In the genomic region with DNA sequence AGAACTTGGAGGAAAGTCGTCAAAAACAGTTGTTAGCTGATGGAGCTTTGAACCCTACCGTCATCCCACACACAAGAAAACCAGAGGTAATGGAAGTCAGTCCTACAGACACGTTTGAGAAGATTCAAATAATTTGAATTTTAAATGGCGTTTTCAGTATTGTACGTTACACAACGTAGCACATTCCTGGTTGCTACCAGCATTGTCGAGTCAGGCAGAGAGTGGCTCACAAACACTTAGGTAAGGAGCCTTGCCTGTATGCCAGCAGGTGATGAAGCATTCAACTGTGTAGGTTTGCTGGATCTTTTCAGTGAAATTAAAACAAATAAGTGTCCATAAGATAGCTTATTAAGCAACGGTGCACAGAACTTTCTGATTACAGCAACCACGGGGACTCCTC, we compare ENCODE assay signal across 27 mouse cellular contexts. TPM values are rescaled to one million over a fixed set of nuclear protein-coding genes. Genes with fewer than 3 reads are reported as not detected.
DNase-seq lines count a peak whose midpoint lies in the region; ATAC-seq lines count a peak whose summit lies in the region.
"Had no signal": no experiment of that assay in that cellular context is flagged by ENCODE, and none has a peak within 500 bp of the region (broad histone marks: within the 10 kb centered on the region; RNA-seq: fewer than 3 reads in every experiment).

No protein-coding gene starts in this region.

- H3K9ac ChIP-seq in forebrain, embryonic 15.5 days (replicated peaks): no peak overlapping the region
- no peak overlapping the region for H3K9ac ChIP-seq in hindbrain, embryonic 11.5 days (ENCODE audit: low read depth, low read length)
- no peak overlapping the region for H3K9ac ChIP-seq in hindbrain, embryonic 14.5 days
- no peak overlapping the region for H3K9ac ChIP-seq in forebrain, embryonic 13.5 days
- H3K9ac ChIP-seq in midbrain, embryonic 14.5 days (replicated peaks; ENCODE audit: low read length): no peak overlapping the region
- H3K9ac ChIP-seq: embryonic facial prominence, embryonic 13.5 days; limb, embryonic 15.5 days; liver, embryonic 13.5 days had no signal

- no peak for DNase-seq in forebrain, embryonic 10.5 days (ENCODE audit: extremely low spot score, low spot score)
- peak; percentile 29 for DNase-seq in hindbrain, embryonic 11.5 days (ENCODE audit: low spot score)
- DNase-seq in hindbrain, embryonic 14.5 days (ENCODE audit: low spot score): no peak
- DNase-seq in midbrain, embryonic 14.5 days: peak; percentile 31
- DNase-seq in cerebellum, adult 9-11 months: no peak
- no peak for DNase-seq in adrenal gland, postnatal 14 days
- DNase-seq: adrenal gland, postnatal 36 days; cerebellum, adult 18-20 months; cerebellum, postnatal 14 days; gastrocnemius, postnatal 10 days; heart, postnatal 4 days; kidney, adult 9 months; kidney, postnatal 10 days; layer of hippocampus, postnatal 36 days; left cerebral cortex, postnatal 4 days; liver, embryonic 13.5 days; lung, adult 18-20 months; thymus, adult 2 months; thymus, postnatal 4 days had no signal

- H3K36me3 ChIP-seq in forebrain, embryonic 10.5 days (replicated peaks): no peaks in the 10 kb centered on the region
- H3K36me3 ChIP-seq in forebrain, embryonic 15.5 days: no peaks in the 10 kb centered on the region
- H3K36me3 ChIP-seq in hindbrain, embryonic 11.5 days (ENCODE audit: control insufficient read depth, insufficient read depth, low read length): no peaks in the 10 kb centered on the region
- no peaks in the 10 kb centered on the region for H3K36me3 ChIP-seq in hindbrain, embryonic 14.5 days (replicated peaks; ENCODE audit: control insufficient read depth, insufficient read depth)
- no peaks in the 10 kb centered on the region for H3K36me3 ChIP-seq in forebrain, embryonic 13.5 days (ENCODE audit: poor library complexity, severe bottlenecking)
- no peaks in the 10 kb centered on the region for H3K36me3 ChIP-seq in midbrain, embryonic 14.5 days (ENCODE audit: control insufficient read depth, insufficient read depth, low read length)
- H3K36me3 ChIP-seq: embryonic facial prominence, embryonic 13.5 days; heart, embryonic 10.5 days; limb, embryonic 15.5 days; liver, embryonic 13.5 days had no signal

- peak overlapping the region; percentile 25; the same call in 1 of the 2 replicates for H3K4me3 ChIP-seq in forebrain, embryonic 10.5 days
- no peak overlapping the region for H3K4me3 ChIP-seq in forebrain, embryonic 15.5 days
- no peak overlapping the region for H3K4me3 ChIP-seq in hindbrain, embryonic 11.5 days (ENCODE audit: low read depth, low read length)
- no peak overlapping the region for H3K4me3 ChIP-seq in hindbrain, embryonic 14.5 days (replicated peaks; ENCODE audit: low read length)
- no peak overlapping the region for H3K4me3 ChIP-seq in forebrain, embryonic 13.5 days
- H3K4me3 ChIP-seq in midbrain, embryonic 14.5 days (replicated peaks; ENCODE audit: low read depth, low read length): no peak overlapping the region
- H3K4me3 ChIP-seq: embryonic facial prominence, embryonic 13.5 days; heart, embryonic 10.5 days; limb, embryonic 15.5 days; liver, embryonic 13.5 days had no signal

- 14% methylated on average over 9 of the region's 9 CpGs for WGBS in forebrain, embryonic 10.5 days
- 10% methylated on average over 9 of the region's 9 CpGs for WGBS in forebrain, embryonic 15.5 days
- 23% methylated on average over 9 of the region's 9 CpGs for WGBS in hindbrain, embryonic 11.5 days
- 19% methylated on average over 9 of the region's 9 CpGs for WGBS in hindbrain, embryonic 14.5 days
- 10% methylated on average over 9 of the region's 9 CpGs for WGBS in forebrain, embryonic 13.5 days
- 11% methylated on average over 9 of the region's 9 CpGs for WGBS in midbrain, embryonic 14.5 days

- no peak overlapping the region for H3K4me2 ChIP-seq in forebrain, embryonic 15.5 days (replicated peaks)
- no peak overlapping the region for H3K4me2 ChIP-seq in hindbrain, embryonic 11.5 days (replicated peaks; ENCODE audit: low read depth, low read length)
- H3K4me2 ChIP-seq in hindbrain, embryonic 14.5 days (replicated peaks): no peak overlapping the region
- peak overlapping the region; percentile 21; the same call in 1 of the 2 replicates for H3K4me2 ChIP-seq in forebrain, embryonic 13.5 days
- H3K4me2 ChIP-seq in midbrain, embryonic 14.5 days (ENCODE audit: low read length): peak overlapping the region; percentile 15
- H3K4me2 ChIP-seq: embryonic facial prominence, embryonic 13.5 days; limb, embryonic 15.5 days; liver, embryonic 13.5 days had no signal

- H3K9me3 ChIP-seq in forebrain, embryonic 10.5 days: no peaks in the 10 kb centered on the region
- H3K9me3 ChIP-seq in forebrain, embryonic 15.5 days: no peaks in the 10 kb centered on the region
- no peaks in the 10 kb centered on the region for H3K9me3 ChIP-seq in hindbrain, embryonic 11.5 days (ENCODE audit: control insufficient read depth, low read length)
- no peaks in the 10 kb centered on the region for H3K9me3 ChIP-seq in hindbrain, embryonic 14.5 days (ENCODE audit: control insufficient read depth, low read length)
- no peaks in the 10 kb centered on the region for H3K9me3 ChIP-seq in forebrain, embryonic 13.5 days (replicated peaks)
- H3K9me3 ChIP-seq in midbrain, embryonic 14.5 days (ENCODE audit: control insufficient read depth, low read length): no peaks in the 10 kb centered on the region
- H3K9me3 ChIP-seq: embryonic facial prominence, embryonic 13.5 days; heart, embryonic 10.5 days; limb, embryonic 15.5 days; liver, embryonic 13.5 days had no signal

- peaks cover 52% of the 10 kb centered on the region for H3K4me1 ChIP-seq in forebrain, embryonic 10.5 days
- peaks cover 12% of the 10 kb centered on the region for H3K4me1 ChIP-seq in forebrain, embryonic 15.5 days
- no peaks in the 10 kb centered on the region; the same call in 1 of the 2 replicates for H3K4me1 ChIP-seq in hindbrain, embryonic 11.5 days (replicated peaks; ENCODE audit: control insufficient read depth, insufficient read depth, low read length)
- H3K4me1 ChIP-seq in hindbrain, embryonic 14.5 days (replicated peaks; ENCODE audit: control insufficient read depth, insufficient read depth, low read length): peaks cover 8% of the 10 kb centered on the region; the same call in 1 of the 2 replicates
- peaks cover 24% of the 10 kb centered on the region for H3K4me1 ChIP-seq in forebrain, embryonic 13.5 days
- peaks cover 13% of the 10 kb centered on the region for H3K4me1 ChIP-seq in midbrain, embryonic 14.5 days (ENCODE audit: control insufficient read depth, insufficient read depth, low read length)
- H3K4me1 ChIP-seq: limb, embryonic 15.5 days had no signal

- no peak for ATAC-seq in forebrain, embryonic 15.5 days (replicated peaks)
- ATAC-seq in hindbrain, embryonic 11.5 days (ENCODE audit: low FRiP score): no peak
- ATAC-seq in hindbrain, embryonic 14.5 days (ENCODE audit: low FRiP score): no peak
- 0 out of 2 replicates have a peak, but pooled peaks have one; percentile 19 for ATAC-seq in forebrain, embryonic 13.5 days
- no peak; the same call in 1 of the 2 replicates for ATAC-seq in midbrain, embryonic 14.5 days (ENCODE audit: low FRiP score, low TSS enrichment)
- ATAC-seq: intestine, postnatal 0 days; lung, postnatal 0 days had no signal

- H3K27me3 ChIP-seq in forebrain, embryonic 10.5 days (ENCODE audit: poor library complexity, severe bottlenecking): peaks cover 54% of the 10 kb centered on the region
- no peaks in the 10 kb centered on the region for H3K27me3 ChIP-seq in forebrain, embryonic 15.5 days
- H3K27me3 ChIP-seq in hindbrain, embryonic 11.5 days (ENCODE audit: control insufficient read depth, insufficient read depth, low read length): no peaks in the 10 kb centered on the region
- no peaks in the 10 kb centered on the region for H3K27me3 ChIP-seq in hindbrain, embryonic 14.5 days (ENCODE audit: control insufficient read depth, insufficient read depth, low read length)
- peaks cover 8% of the 10 kb centered on the region; the same call in 1 of the 2 replicates for H3K27me3 ChIP-seq in forebrain, embryonic 13.5 days
- H3K27me3 ChIP-seq in midbrain, embryonic 14.5 days (ENCODE audit: control insufficient read depth, insufficient read depth, low read length): no peaks in the 10 kb centered on the region
- H3K27me3 ChIP-seq: liver, embryonic 13.5 days had no signal

- peak overlapping the region; percentile 84 for H3K27ac ChIP-seq in forebrain, embryonic 10.5 days
- no peak overlapping the region for H3K27ac ChIP-seq in forebrain, embryonic 15.5 days (replicated peaks)
- no peak overlapping the region for H3K27ac ChIP-seq in hindbrain, embryonic 11.5 days (ENCODE audit: low read depth, low read length)
- no peak overlapping the region for H3K27ac ChIP-seq in hindbrain, embryonic 14.5 days
- peak overlapping the region; percentile 26; the same call in 1 of the 2 replicates for H3K27ac ChIP-seq in forebrain, embryonic 13.5 days
- no peak overlapping the region for H3K27ac ChIP-seq in midbrain, embryonic 14.5 days (replicated peaks; ENCODE audit: low read depth, low read length)
- H3K27ac ChIP-seq: embryonic facial prominence, embryonic 13.5 days; heart, embryonic 10.5 days; limb, embryonic 15.5 days; liver, embryonic 13.5 days; macrophage had no signal

RNA-seq across cellular contexts. Expression of a gene that starts 36.0 kb away (rescaled TPM):
- polyA plus RNA-seq in forebrain, embryonic 10.5 days (2016; fragmentation: Nextera tagmentation; extraction: Ambion mirVana): 32.2 and 36.3 TPM in 2 replicates
- 158 and 159 TPM in 2 replicates for polyA plus RNA-seq in forebrain, embryonic 15.5 days (2015; fragmentation: Nextera tagmentation; extraction: Ambion mirVana)
- polyA plus RNA-seq in hindbrain, embryonic 11.5 days (2014; fragmentation: Nextera tagmentation; extraction: Ambion mirVana): 83.6 and 118 TPM in 2 replicates
- polyA plus RNA-seq in hindbrain, embryonic 14.5 days (2014; fragmentation: Nextera tagmentation; extraction: Ambion mirVana): 180 and 204 TPM in 2 replicates
- polyA plus RNA-seq in forebrain, embryonic 13.5 days (2015; fragmentation: Nextera tagmentation; extraction: Ambion mirVana): 122 and 125 TPM in 2 replicates
- 195 and 211 TPM in 2 replicates for polyA plus RNA-seq in midbrain, embryonic 14.5 days (2014; fragmentation: Nextera tagmentation; extraction: Ambion mirVana)
- total RNA-seq in adrenal gland, postnatal 14 days (2021): 65.5 and 71.9 TPM in 2 replicates

Comparison
In these comparisons a context has a peak if more than half of its experiments do, and no peak if none do; other contexts are left out.
1. DNase-seq: peak in hindbrain, embryonic 11.5 days (single experiment) and midbrain, embryonic 14.5 days (single experiment); none in forebrain, embryonic 10.5 days (single experiment), hindbrain, embryonic 14.5 days (single experiment), cerebellum, adult 9-11 months (single experiment) and adrenal gland, postnatal 14 days (single experiment).
2. H3K27ac ChIP-seq: peak in forebrain, embryonic 10.5 days (single experiment) and forebrain, embryonic 13.5 days (single experiment); none in forebrain, embryonic 15.5 days (single experiment), hindbrain, embryonic 11.5 days (single experiment), hindbrain, embryonic 14.5 days (single experiment) and midbrain, embryonic 14.5 days (single experiment).
3. H3K4me2 ChIP-seq: peak in forebrain, embryonic 13.5 days (single experiment) and midbrain, embryonic 14.5 days (single experiment); none in forebrain, embryonic 15.5 days (single experiment), hindbrain, embryonic 11.5 days (single experiment) and hindbrain, embryonic 14.5 days (single experiment).